Mouse (Mus musculus): ENCODE measurements around the gene B4galnt2. TPM values are rescaled to one million over a fixed set of nuclear protein-coding genes. Genes with fewer than 3 reads are reported as not detected.

The B4galnt2 gene
- total and polyA plus RNA-seq, 3 experiments: 0.15 to 4.5 TPM; not detected in 1

DNA sequence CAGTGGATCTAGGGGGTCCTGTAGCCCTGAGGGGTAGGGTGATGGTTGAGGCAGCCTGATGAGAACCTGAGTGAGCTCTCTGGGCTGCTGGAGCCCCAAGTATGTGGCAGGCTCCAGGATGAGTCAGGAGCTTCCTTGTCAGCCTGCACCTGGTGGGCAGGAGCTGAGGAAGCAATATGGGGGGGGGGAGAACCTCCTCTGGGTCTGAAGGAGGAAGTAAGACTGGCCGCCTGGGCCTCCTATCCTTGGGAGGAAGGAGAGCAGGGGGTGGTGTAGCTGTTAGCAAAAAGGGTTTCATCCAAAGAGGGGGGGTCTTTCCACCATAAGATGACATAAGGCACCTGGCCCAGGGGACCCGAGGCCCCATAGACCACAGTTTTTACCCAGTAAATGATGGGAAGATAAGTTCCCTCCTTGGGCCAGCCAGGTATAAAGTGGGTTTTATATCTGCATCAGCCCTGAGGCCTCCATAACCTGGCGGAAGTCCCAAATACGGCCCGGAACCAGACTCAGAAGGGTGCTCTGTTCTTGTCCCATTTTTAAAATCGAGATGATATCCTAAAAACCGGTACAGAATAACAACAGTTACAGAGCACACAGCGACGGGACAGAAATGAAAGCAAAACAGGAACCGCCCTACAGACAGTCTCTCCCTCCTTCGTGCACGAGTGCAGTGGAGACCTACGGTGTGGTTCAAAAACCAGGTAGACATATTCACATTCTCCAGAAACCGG, 18.1 kb downstream of the B4galnt2 start:
- H3K27me3 ChIP-seq (ENCODE audit: control insufficient read depth in 1 of 2, insufficient read depth in 2 of 2, low read length in 2 of 2): no peaks in the 10 kb centered on the region
- H3K9ac ChIP-seq (ENCODE audit: control insufficient read depth, low read depth, low read length, poor library complexity, severe bottlenecking): peak overlapping the region; percentile 71
- peaks cover 0 to 7% of the 10 kb centered on the region in 2 experiments; a peak in 1 of 4 replicates for H3K36me3 ChIP-seq (ENCODE audit: control insufficient read depth in 1 of 2, insufficient read depth in 2 of 2, low read length in 2 of 2)
- H3K4me1 ChIP-seq (ENCODE audit: control insufficient read depth in 1 of 2, insufficient read depth in 2 of 2, low read length in 2 of 2): peaks cover 0 to 12% of the 10 kb centered on the region in 2 experiments; a peak in 3 of 4 replicates
- peak overlapping the region; percentile 20 for H3K27ac ChIP-seq (ENCODE audit: control insufficient read depth, low read depth, low read length)
- H3K4me3 ChIP-seq (ENCODE audit: control insufficient read depth in 1 of 2, insufficient read depth in 1 of 2, low read depth in 2 of 2, low read length in 2 of 2): peak overlapping the region; percentile 76 to 97
- TF ChIP-seq SIN3A (IDR thresholded peaks at IDR 0.05; ENCODE audit: low read length): peak; percentile 53; the same call in 1 of the 2 replicates
- peak; percentile 50; the same call in 1 of the 2 replicates for TF ChIP-seq MAX (IDR thresholded peaks at IDR 0.05; ENCODE audit: low read length)
- TF ChIP-seq NELFE (IDR thresholded peaks at IDR 0.05; ENCODE audit: low read depth, low read length): peak; percentile 42; the same call in 1 of the 2 replicates
- TF ChIP-seq KAT2A (conservative IDR thresholded peaks at IDR 0.05; ENCODE audit: low read depth, low read length): no peak
- peak; percentile 43; the same call in 1 of the 2 replicates for TF ChIP-seq MYB (IDR thresholded peaks at IDR 0.05; ENCODE audit: low read depth, low read length)
- TF ChIP-seq MEF2A (IDR thresholded peaks at IDR 0.05; ENCODE audit: extremely low read depth, insufficient replicate concordance, low read depth, low read length, poor library complexity, severe bottlenecking): no peak
- TF ChIP-seq ZMIZ1 (IDR thresholded peaks at IDR 0.05; ENCODE audit: low read depth, low read length): peak; percentile 38; the same call in 1 of the 2 replicates
- no peak for TF ChIP-seq GATA1 (IDR thresholded peaks at IDR 0.05; ENCODE audit: low read depth, low read length)
- peak; percentile 7; the same call in 1 of the 2 replicates for TF ChIP-seq TCF12 (IDR thresholded peaks at IDR 0.05; ENCODE audit: low read depth, low read length)
- TF ChIP-seq EP300 (IDR thresholded peaks at IDR 0.05; ENCODE audit: low read depth in 1 of 2, low read length in 2 of 2): peak in 1 of 2 experiments; percentile 7; a peak in 1 of 4 replicates
- TF ChIP-seq POLR2A (IDR thresholded peaks at IDR 0.05; ENCODE audit: control insufficient read depth in 1 of 2, insufficient read depth in 1 of 2, low read depth in 1 of 2, low read length in 2 of 2, poor library complexity in 1 of 2): peak in 1 of 2 experiments; percentile 47; a peak in 2 of 4 replicates
- TF ChIP-seq HCFC1 (IDR thresholded peaks at IDR 0.05; ENCODE audit: low read depth, low read length): peak; percentile 53; the same call in 1 of the 2 replicates
- TF ChIP-seq CTCF (IDR thresholded peaks at IDR 0.05 in 2 of 3, conservative IDR thresholded peaks at IDR 0.05 in 1 of 3; ENCODE audit: control insufficient read depth in 1 of 3, insufficient read depth in 1 of 3, low read depth in 2 of 3, low read length in 3 of 3, poor library complexity in 1 of 3, severe bottlenecking in 1 of 3): no peak
- TF ChIP-seq MXI1 (IDR thresholded peaks at IDR 0.05; ENCODE audit: low read depth, low read length): peak; percentile 67
- 0 out of 2 replicates have a peak, but pooled peaks have one; percentile 32 for TF ChIP-seq MAZ (IDR thresholded peaks at IDR 0.05; ENCODE audit: low read depth, low read length)
- H3K79me2 ChIP-seq (ENCODE audit: control insufficient read depth, insufficient read depth, low read length, poor library complexity): peaks cover 1% of the 10 kb centered on the region; the same call in 1 of the 2 replicates
- H3K9me3 ChIP-seq (replicated peaks; ENCODE audit: insufficient read depth, low read length): no peaks in the 10 kb centered on the region
- DNase-seq (ENCODE audit: low read depth, low spot score): peak; percentile 76

DNA sequence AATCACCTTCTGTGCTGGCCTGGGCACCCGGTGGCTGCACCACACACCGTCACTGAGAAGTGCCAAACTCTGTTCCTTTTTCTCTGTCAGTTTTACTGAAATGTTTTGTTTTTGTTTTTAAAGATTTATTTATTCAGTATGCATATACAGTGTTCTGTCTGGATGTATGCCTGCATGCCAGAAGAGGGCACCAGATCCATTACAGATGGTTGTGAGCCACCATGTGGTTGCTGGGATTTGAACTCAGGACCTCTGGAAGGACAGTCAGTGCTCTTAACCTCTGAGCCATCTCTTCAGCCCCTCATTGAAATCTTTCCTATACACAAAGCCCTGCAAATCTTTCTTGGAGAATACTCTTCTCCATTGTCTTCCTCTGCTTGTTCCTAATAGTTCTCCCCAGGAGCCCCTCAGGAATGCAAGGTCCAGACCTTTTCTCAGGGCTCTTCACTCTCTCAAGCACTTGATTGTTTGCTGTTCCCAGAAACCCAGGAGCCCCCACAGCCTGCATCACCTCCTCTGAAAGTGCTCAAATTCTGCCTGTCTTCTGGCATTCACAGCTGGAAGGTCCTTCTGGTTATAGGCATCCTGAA, 24.1 kb downstream of the B4galnt2 start:
- no peaks in the 10 kb centered on the region for H3K36me3 ChIP-seq (ENCODE audit: control insufficient read depth in 1 of 2, insufficient read depth in 2 of 2, low read length in 2 of 2)
- no peaks in the 10 kb centered on the region for H3K9me3 ChIP-seq (replicated peaks; ENCODE audit: insufficient read depth, low read length)
- DNase-seq (ENCODE audit: low read depth, low spot score): no peak
- peaks cover 0 to 1% of the 10 kb centered on the region in 2 experiments; a peak in 2 of 4 replicates for H3K27me3 ChIP-seq (ENCODE audit: control insufficient read depth in 1 of 2, insufficient read depth in 2 of 2, low read length in 2 of 2)
- H3K4me1 ChIP-seq (ENCODE audit: control insufficient read depth in 1 of 2, insufficient read depth in 2 of 2, low read length in 2 of 2): no peaks in the 10 kb centered on the region
- no peak overlapping the region for H3K27ac ChIP-seq (ENCODE audit: control insufficient read depth, low read depth, low read length)
- H3K4me3 ChIP-seq (ENCODE audit: control insufficient read depth in 1 of 2, insufficient read depth in 1 of 2, low read depth in 2 of 2, low read length in 2 of 2): no peak overlapping the region
- TF ChIP-seq HCFC1 (IDR thresholded peaks at IDR 0.05; ENCODE audit: low read depth, low read length) (no peak), ELF1 (IDR thresholded peaks at IDR 0.05; ENCODE audit: low read depth, low read length) (no peak), RAD21 (IDR thresholded peaks at IDR 0.05; ENCODE audit: low read depth, low read length) (peak; percentile 47), ZMIZ1 (IDR thresholded peaks at IDR 0.05; ENCODE audit: low read depth, low read length) (no peak), CTCF (IDR thresholded peaks at IDR 0.05 in 2 of 3, conservative IDR thresholded peaks at IDR 0.05 in 1 of 3; ENCODE audit: control insufficient read depth in 1 of 3, insufficient read depth in 1 of 3, low read depth in 2 of 3, low read length in 3 of 3, poor library complexity in 1 of 3, severe bottlenecking in 1 of 3) (peak in 1 of 3 experiments; percentile 47; a peak in 2 of 6 replicates), UBTF (IDR thresholded peaks at IDR 0.05; ENCODE audit: borderline replicate concordance, insufficient read depth, low read depth, low read length) (no peak), MYC (IDR thresholded peaks at IDR 0.05; ENCODE audit: low read depth, low read length) (0 out of 2 replicates have a peak, but pooled peaks have one; percentile 22), JUND (IDR thresholded peaks at IDR 0.05; ENCODE audit: low read depth, low read length) (no peak), TBP (IDR thresholded peaks at IDR 0.05; ENCODE audit: low read depth, low read length) (no peak), SIN3A (IDR thresholded peaks at IDR 0.05; ENCODE audit: low read length) (no peak), KAT2A (conservative IDR thresholded peaks at IDR 0.05; ENCODE audit: low read depth, low read length) (no peak), ZC3H11A (IDR thresholded peaks at IDR 0.05; ENCODE audit: low read depth, low read length) (peak; percentile 18; the same call in 1 of the 2 replicates), SMC3 (IDR thresholded peaks at IDR 0.05; ENCODE audit: low read depth, low read length) (peak; percentile 41), MAFK (IDR thresholded peaks at IDR 0.05; ENCODE audit: borderline replicate concordance, low read depth, low read length) (no peak), ETS1 (IDR thresholded peaks at IDR 0.05; ENCODE audit: low read depth, low read length) (no peak), ZKSCAN1 (IDR thresholded peaks at IDR 0.05; ENCODE audit: low read depth, low read length) (no peak)
- no peak overlapping the region for H3K9ac ChIP-seq (ENCODE audit: control insufficient read depth, low read depth, low read length, poor library complexity, severe bottlenecking)
- H3K79me2 ChIP-seq (ENCODE audit: control insufficient read depth, insufficient read depth, low read length, poor library complexity): no peaks in the 10 kb centered on the region

All from MEL (cell line).